Mouse (Mus musculus): ENCODE results near the gene Gpc1.

The Gpc1 gene

GRCm38 (mm10) chr1:92833987-92834706 is 2.7 kb downstream of the Gpc1 start:
- peak; percentile 54 to 81 for DNase-seq (ENCODE audit: low spot score in 2 of 2)

DNA sequence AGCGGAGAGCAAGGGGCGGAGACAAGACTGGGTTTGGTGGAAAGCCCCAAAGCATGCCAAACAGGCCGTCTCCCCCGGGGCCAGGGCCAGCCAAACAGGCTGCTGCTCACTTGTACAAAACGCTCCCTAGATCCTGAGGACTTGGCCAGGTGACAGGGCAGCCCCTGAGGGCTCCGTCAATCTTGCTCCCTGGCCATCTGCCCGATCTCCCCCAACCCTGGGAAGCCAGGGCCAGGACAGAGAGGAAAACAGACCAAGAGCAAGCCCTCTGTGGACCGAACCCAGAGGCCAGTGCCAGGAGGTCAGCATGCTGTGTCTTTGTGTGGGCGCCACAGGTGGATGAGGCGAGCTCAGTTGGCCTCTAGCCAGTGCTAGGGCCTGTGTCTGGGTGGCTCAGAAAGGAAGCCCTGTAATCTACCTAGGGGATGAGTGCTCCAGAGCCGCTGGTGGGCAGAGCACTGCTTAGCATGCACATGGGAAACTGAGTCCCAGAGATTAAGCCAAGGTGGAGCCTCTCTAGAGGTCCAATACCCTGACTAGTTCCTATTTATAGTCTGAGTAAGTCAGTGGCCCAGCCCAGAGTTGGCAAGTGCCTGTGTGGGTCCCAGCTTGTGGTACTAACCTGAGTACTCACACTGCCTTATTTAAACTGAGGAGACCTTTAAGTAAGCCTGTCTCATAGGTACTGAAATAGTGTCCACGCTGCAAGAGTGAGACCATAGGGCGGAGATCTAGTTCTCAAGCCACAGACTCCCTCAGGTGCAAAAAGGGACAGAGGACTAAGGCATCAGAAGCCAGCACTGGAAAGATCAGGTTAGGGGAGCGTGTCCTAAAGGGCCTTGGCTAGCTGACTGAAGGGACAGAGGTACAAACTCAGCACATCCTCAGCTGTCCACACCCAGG is 6.7 kb downstream of the Gpc1 start:
- no peak for DNase-seq (ENCODE audit: low spot score in 2 of 2)

- no peak for DNase-seq (ENCODE audit: low spot score in 2 of 2)
These were observed 7.8 kb downstream of the Gpc1 start for GRCm38 (mm10) chr1:92839211-92839610.

- no peak for DNase-seq (ENCODE audit: low spot score in 2 of 2)
These were observed 8.9 kb downstream of the Gpc1 start for GRCm38 (mm10) chr1:92840231-92840890.

- no peak for DNase-seq (ENCODE audit: low spot score in 2 of 2)
These were observed 10.0 kb downstream of the Gpc1 start for GRCm38 (mm10) chr1:92841427-92841826.

- no peak for DNase-seq (ENCODE audit: low spot score in 2 of 2)
These were observed 14.4 kb downstream of the Gpc1 start for GRCm38 (mm10) chr1:92845889-92846288.

DNA sequence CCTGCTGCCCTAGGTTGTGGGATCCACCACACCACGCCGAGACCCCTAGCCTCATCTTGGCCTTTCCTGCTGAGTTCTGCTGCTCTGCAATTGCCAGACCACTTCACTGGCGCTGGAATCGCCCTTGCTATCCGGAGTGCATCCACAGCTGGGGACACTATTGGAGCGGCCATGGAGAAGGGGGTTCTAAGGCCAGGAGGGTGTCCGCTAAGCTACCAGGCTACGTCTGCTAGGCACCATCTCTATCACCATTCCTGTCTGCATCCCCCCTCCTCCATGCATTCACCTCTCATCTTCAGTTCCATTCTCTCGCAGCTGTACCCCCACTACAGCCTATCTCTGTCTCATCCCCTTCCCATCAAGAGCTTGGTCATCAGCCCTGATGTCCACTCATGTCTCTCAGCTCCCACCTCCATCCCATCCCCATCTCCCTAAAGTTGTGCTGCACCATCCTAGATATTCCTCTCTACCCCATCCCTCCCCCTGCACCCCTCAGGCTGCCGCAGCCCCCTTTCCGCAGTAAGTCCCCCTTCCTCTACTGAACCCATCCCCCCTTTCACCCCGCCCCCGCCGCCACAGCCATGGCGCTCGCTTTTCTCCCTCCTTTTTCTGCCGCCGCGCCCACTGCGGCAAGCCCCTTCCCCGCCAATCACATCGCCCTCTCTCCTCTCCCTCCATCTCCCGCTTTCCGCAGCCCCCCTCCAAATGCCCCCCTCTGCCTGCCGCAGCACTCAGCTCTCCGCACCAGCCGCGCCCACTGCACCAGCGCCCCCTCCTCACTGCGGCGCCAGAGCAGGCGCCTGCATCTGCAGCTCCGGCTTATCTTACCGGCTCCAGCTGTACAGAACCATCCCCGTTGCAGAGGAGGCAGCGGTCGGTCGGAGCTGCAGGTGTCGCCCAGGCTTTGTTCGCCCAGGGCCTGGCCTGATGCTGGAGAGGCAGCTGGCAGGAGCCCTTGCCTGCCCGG is 16.7 kb downstream of the Gpc1 start:
- no peak for DNase-seq (ENCODE audit: low spot score in 2 of 2)

- no peak for DNase-seq (ENCODE audit: low spot score in 2 of 2)
These were observed 18.0 kb downstream of the Gpc1 start for GRCm38 (mm10) chr1:92849491-92849890.

DNA sequence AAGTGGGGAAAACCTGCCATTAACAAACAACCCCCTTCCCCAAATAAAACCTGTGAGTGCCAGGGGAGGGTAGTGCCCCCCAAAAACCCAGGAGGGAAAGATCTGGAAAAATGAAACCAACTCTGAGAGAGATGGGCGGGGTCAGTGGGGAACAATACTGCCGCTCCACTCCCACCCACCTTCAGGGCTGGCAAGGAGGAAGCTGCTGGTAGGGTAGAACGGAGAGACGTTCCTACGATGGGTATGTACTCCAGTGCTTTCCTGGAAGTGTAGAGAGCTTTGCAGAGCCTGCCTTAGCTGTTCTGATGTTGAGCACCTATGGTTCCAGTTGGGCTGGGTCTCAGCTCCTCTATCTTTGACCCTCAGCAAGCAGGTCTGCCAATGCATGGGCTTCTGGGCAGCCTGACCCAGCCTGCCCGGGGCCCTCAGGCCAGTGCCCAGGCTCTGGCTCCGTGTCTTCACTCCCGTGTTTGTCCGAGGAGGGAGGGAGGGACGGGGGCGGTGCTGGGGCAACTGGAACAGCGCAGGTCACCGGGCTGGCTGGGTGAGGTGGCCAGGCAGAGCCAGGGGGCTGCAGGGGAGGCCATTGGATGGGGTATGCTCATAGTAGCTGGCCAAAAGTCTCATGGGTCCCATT is 18.6 kb downstream of the Gpc1 start:
- DNase-seq (ENCODE audit: low spot score in 2 of 2), result no peak

DNA sequence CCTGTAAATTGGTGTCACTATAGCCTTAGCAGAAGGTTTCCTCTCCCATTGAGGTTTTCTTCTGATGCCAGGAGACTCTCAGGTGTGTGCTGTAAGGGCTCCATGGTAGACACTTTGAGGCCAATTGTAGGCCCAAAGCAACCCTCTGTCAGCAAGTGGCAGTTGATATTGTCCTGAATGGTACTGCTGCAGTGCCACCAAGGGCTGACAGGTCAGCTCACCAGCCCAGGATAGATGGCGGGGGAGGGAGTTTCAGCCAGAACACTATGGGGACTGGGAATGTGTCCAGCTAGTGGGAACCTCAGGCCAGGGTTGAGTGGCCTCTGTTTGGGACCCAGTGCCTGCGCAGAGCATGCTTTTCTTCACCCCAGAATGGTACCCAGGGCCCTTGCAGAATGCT is 21.0 kb downstream of the Gpc1 start:
- DNase-seq (ENCODE audit: low spot score in 2 of 2), result no peak

DNA sequence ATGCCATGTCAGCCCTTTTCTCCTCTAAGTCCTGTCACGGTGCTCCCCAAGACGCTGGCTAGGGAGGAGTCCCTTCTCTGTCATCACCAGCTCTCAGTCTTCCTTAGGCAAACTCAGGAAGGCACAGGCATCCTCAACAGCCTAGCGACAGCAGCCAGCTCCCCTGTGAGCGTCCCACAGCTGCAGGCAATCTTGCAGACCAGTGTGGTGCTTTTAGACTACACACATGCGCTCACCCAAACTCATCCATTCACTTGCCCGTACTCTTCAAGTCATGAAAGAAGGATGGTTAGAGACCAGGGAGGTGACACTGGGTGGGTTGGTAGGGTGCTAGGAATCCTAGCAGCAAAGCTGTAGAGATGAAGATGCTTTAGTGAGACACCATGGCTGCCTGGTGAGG is 30.1 kb downstream of the Gpc1 start:
- DNase-seq (ENCODE audit: low spot score in 2 of 2), result no peak

- DNase-seq (ENCODE audit: low spot score in 2 of 2), result no peak
These were observed 31.8 kb downstream of the Gpc1 start for GRCm38 (mm10) chr1:92863268-92863667.

- DNase-seq (ENCODE audit: low spot score in 2 of 2), result no peak
These were observed 34.7 kb downstream of the Gpc1 start for GRCm38 (mm10) chr1:92866170-92866569.

DNA sequence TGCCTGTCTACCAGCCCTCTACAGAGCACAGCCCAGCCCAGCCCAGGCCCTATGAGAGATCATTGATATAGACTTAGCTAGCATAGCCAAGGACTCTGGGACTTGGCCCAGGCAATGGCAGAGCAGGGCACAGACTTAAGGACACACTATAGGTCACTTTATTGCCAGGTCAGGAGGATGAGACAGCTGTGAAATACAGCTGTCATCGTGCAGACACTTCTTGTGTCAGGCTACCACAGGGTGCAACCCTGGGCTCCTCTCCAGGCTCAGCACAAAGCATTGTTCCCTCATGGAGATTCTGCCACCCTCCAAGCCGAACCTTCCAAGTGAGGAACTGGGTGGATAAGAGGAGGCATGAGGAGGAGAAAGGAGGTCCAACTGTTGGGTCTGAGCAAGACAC is 38.5 kb downstream of the Gpc1 start:
- DNase-seq (ENCODE audit: low spot score in 2 of 2), result no peak

GRCm38 (mm10) chr1:92872666-92873065 is 41.2 kb downstream of the Gpc1 start:
- DNase-seq (ENCODE audit: low spot score in 2 of 2), result no peak

DNA sequence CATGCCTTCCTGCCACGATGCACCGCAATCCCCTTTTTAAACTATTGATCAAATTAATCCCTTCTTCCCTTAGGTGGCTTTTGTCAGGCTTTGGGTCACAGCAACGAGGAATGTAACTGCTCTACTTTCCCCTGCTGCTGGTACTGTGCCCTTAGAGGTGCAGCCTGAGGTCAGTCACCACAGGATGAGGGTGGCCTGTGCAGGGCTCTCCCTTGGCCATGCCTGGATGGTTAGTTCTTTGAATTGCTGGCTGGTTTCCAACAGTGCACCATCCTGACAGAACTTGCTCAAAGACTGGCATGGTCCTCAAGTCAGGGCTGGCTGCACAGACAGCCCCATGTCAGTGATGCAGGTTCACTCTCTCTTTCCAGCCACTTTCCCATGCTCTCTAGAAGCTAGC is 42.6 kb downstream of the Gpc1 start:
- DNase-seq (ENCODE audit: low spot score in 2 of 2), result no peak

DNA sequence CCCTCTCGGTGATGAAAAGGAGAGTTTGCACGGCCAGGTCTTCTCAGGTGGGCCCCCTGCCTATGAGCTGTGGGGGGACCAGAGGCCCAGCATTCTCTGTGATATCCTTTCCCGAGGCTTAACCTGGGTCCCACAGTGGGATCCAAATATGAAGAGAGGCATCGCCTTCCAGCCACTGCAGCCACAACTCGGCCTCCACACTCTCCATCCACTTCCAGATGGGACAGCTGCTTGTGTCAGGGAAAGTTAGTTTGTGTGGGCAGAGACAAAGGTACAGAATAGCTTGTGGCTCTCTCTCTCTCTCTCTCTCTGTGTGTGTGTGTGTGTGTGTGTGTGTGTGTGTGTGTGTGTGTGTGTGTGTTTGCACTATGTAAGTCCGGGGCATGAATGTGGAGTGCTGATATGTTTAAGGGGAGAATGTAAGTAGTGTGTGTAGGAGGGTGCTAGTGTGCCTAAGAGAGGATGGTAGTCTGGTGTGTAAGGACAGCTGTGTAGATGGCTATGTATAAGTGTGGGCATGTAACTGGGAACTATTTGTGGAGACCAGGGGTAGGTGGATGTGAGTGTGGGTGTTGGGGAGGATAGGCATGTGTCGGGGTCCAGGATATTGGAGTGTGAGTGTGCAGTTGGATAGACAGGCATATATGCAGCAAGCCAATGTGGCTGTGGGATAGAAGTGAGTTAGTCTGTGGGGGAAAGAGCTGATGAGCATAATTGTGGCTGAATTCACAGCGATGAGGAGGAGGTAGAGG is 44.1 kb downstream of the Gpc1 start:
- DNase-seq (ENCODE audit: low spot score in 2 of 2), result no peak

DNA sequence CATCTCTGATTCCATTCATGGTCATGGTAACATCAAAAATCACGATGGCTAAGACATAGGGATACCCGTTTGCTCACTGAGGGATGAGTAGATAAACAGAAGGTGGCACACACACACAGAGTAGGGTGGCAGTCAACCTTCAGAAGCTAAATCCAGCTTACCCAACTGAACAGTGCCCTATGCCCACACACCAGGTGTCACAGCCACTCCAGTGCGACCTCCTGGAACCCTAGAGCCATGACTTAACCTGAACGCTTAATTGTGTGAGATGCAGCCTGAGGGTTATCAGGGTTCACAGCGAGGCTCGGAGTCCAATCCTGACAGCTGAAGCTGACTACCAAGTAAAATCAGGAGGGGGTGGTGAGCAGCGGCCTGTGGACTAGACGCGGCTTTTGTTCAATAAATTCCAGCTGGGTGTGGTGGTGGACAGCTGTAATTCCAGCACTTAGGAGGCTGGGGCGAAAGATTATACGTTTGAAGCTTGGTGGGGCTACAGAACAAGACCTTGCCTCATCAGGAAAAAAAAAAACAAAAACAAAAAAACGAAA is 46.1 kb downstream of the Gpc1 start:
- DNase-seq (ENCODE audit: low spot score in 2 of 2), result no peak

DNA sequence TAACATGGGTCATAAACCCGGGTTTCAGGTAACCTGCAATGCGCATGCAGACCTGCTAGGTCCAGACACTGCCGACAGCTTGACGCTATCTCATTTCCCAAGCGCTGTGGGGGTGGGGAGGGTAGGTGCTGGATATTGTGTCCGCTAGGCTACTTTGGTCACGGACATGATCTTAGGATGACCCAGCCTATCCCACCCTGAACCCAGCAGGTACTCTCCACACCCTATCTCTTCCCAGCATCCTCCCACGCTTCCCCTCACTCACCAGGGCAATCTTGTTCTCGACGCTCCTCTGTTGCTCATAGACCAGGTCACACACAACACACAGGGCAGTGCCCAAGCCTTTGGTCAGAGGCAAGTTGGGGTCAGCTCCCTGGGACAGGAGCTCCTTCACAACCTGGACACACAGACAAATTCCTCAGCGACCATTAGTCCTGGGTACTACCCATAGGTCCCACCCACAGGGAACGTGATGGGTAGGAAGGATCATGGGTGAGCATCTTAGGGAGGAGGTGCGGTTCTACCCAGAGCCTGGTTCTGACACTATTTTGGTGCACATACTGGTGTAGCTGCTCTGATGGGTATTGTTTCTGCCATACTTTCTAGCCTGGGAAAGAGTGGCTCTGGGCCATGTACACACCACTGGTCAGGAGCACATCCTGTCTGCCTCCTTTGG is 46.8 kb downstream of the Gpc1 start:
- no peak for DNase-seq (ENCODE audit: low spot score in 2 of 2)

Data from urinary bladder, adult 18-20 months (tissue).